ENCODE assay signal across 9 mouse cellular contexts in the genomic region with DNA sequence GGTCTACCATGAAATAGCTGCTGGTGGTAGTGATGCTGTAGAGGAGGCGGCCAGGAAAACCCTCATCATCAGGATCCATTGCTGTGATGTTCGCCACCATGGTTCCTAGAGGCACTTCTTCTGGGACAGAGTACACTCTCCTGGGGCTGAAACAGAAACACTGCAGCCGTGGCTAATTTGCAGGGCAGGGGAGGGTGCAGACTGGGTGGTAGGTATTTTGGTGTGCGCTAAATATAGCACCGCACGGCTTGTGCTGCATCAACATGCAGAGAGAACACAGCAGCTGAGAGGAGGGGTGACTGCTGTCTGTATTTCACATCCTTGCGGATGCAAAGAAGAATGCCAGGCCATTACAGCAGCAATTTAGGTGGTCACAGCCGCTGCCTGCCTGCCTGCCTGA. TPM values are rescaled to one million over a fixed set of nuclear protein-coding genes. Genes with fewer than 3 reads are reported as not detected.
DNase-seq lines count a peak whose midpoint lies in the region; ATAC-seq lines count a peak whose summit lies in the region.
"Had no signal": no experiment of that assay in that cellular context is flagged by ENCODE, and none has a peak within 500 bp of the region (broad histone marks: within the 10 kb centered on the region; RNA-seq: fewer than 3 reads in every experiment).

No protein-coding gene starts in this region.

- peak overlapping the region; percentile 22 for H3K4me3 ChIP-seq in heart, embryonic 15.5 days
- H3K4me3 ChIP-seq in limb, embryonic 10.5 days = no peak overlapping the region

- WGBS in heart, embryonic 15.5 days = 36% methylated on average over 8 of the region's 8 CpGs
- 57% methylated on average over 8 of the region's 8 CpGs for WGBS in limb, embryonic 10.5 days

- no peaks in the 10 kb centered on the region for H3K27me3 ChIP-seq in heart, embryonic 15.5 days
- H3K27me3 ChIP-seq in limb, embryonic 10.5 days (ENCODE audit: low read depth, poor library complexity, severe bottlenecking) = no peaks in the 10 kb centered on the region

- H3K4me2 ChIP-seq in heart, embryonic 15.5 days = peak overlapping the region; percentile 46

- DNase-seq in right cerebral cortex, adult 18-20 months = peak; percentile 80
- DNase-seq in right cerebral cortex, postnatal 4 days = no peak
- DNase-seq in limb, embryonic 10.5 days (ENCODE audit: low spot score) = no peak
- DNase-seq in adrenal gland, adult 8-10 months = no peak
- no peak for DNase-seq in cerebellum, adult 11 months
- no peak for DNase-seq in urinary bladder, postnatal 10 days (ENCODE audit: low spot score)
- no peak for DNase-seq in urinary bladder, postnatal 14 days (ENCODE audit: low spot score)

- H3K9ac ChIP-seq in heart, embryonic 15.5 days = no peak overlapping the region

- H3K4me1 ChIP-seq in heart, embryonic 15.5 days (replicated peaks) = peaks cover 25% of the 10 kb centered on the region
- peaks cover 25% of the 10 kb centered on the region for H3K4me1 ChIP-seq in limb, embryonic 10.5 days

- peak; percentile 43; the same call in 1 of the 2 replicates for ATAC-seq in heart, embryonic 15.5 days (replicated peaks; ENCODE audit: insufficient number of reproducible peaks, insufficient read depth, low FRiP score, low read depth)

- peak overlapping the region; percentile 79 for H3K27ac ChIP-seq in heart, embryonic 15.5 days
- H3K27ac ChIP-seq in limb, embryonic 10.5 days = 0 out of 2 replicates have a peak overlapping the region, but pooled peaks have one; percentile 7

- no peaks in the 10 kb centered on the region for H3K9me3 ChIP-seq in heart, embryonic 15.5 days (replicated peaks)
- H3K9me3 ChIP-seq in limb, embryonic 10.5 days (replicated peaks) = no peaks in the 10 kb centered on the region

- H3K36me3 ChIP-seq in heart, embryonic 15.5 days = no peaks in the 10 kb centered on the region
- no peaks in the 10 kb centered on the region for H3K36me3 ChIP-seq in limb, embryonic 10.5 days

RNA-seq across cellular contexts. Expression of a gene that starts 31.0 kb away (rescaled TPM):
- polyA plus RNA-seq in heart, embryonic 15.5 days (2015; fragmentation: Nextera tagmentation; extraction: Ambion mirVana) = 0.25 and 0.37 TPM in 2 replicates
- polyA plus RNA-seq in limb, embryonic 10.5 days (2016; fragmentation: Nextera tagmentation; extraction: Ambion mirVana) = not detected in 2 replicates
- under 1 TPM in 2 of 4 experiments, not detected in 2; 0.15 to 0.30 TPM for total RNA-seq in adrenal gland, adult 8-10 months (2022)
- total RNA-seq: ES-E14 had no signal
